Mouse (Mus musculus) testis, adult 2 months (tissue): ENCODE results near the gene Gm6588. TPM values are rescaled to one million over a fixed set of nuclear protein-coding genes. Genes with fewer than 3 reads are reported as not detected.

Source experiments
- H3K27ac ChIP-seq: fragments of 200-500 bp; 2 replicates; pipeline ENCODE4 v1.5.1; 2012; ENCODE audit warnings: low read depth, low read length; ENCODE audit not compliant: control insufficient read depth, insufficient read depth
- H3K27me3 ChIP-seq: fragments of 200-500 bp; 2 replicates; pipeline ENCODE4 v1.6.1; 2012; ENCODE audit warnings: mild to moderate bottlenecking, low read length, moderate library complexity; ENCODE audit not compliant: control insufficient read depth, insufficient read depth
- H3K36me3 ChIP-seq: fragments of 200-500 bp; 2 replicates; pipeline ENCODE4 v1.6.1; 2012; ENCODE audit warnings: mild to moderate bottlenecking, low read length; ENCODE audit not compliant: control insufficient read depth, insufficient read depth
- H3K4me1 ChIP-seq: fragments of 200-500 bp; 2 replicates; pipeline ENCODE4 v1.6.1; 2012; ENCODE audit warnings: low read length; ENCODE audit not compliant: control insufficient read depth, insufficient read depth
- H3K4me3 ChIP-seq: fragments of 200-500 bp; 2 replicates; pipeline ENCODE4 v1.5.1; 2012; ENCODE audit warnings: low read depth, mild to moderate bottlenecking, low read length, moderate library complexity, mixed read lengths; ENCODE audit not compliant: control insufficient read depth
- CTCF ChIP-seq: fragments of 200-500 bp; IDR thresholded peaks from 2 replicates; pipeline ENCODE4 v1.5.1; 2012; ENCODE audit warnings: low read depth, mild to moderate bottlenecking, inconsistent platforms, low read length, moderate library complexity; ENCODE audit not compliant: control insufficient read depth, insufficient read depth, insufficient replicate concordance
- POLR2A ChIP-seq: fragments of 200-500 bp; IDR thresholded peaks from 2 replicates; pipeline ENCODE4 v1.6.1; 2012; ENCODE audit warnings: low read depth, mild to moderate bottlenecking, inconsistent platforms, low read length, moderate library complexity; ENCODE audit not compliant: control insufficient read depth
- polyA plus RNA-seq: library from polyadenylated mRNA; depleted of rRNA; stranded (reverse); fragments of >200 nt; gene quantifications from 2 replicates; pipeline ENCODE4 v1.2.3, GENCODE M21; 2012; rRNA removed

The Gm6588 gene
- polyA plus RNA-seq, 1 experiment = 22.5 TPM

DNA sequence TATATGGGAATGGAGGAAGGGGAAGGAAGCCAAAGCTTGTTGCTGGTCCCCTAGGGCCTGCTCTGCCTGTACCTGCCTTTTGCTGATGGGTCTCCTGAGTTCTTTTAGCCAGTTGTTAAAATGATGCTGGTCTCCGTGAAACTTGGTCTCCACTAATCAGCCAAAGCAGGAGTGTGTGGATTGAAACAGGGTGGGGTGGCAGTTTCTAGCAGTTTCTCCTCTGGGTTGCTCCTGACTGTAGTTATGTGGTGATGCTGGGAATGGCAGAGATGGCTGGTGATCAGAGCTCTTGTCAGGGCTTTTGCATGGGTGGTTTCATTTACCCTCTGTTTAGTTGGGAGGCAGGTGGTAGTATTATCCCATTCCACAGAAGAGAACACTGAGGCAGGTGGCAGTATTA lies 38.3 kb downstream of the Gm6588 start:
- no peak for TF ChIP-seq POLR2A
- no peak for TF ChIP-seq CTCF
- H3K27me3 ChIP-seq = no peaks in the 10 kb centered on the region
- H3K4me1 ChIP-seq = peaks cover 7% of the 10 kb centered on the region
- no peak overlapping the region for H3K4me3 ChIP-seq
- H3K27ac ChIP-seq = no peak overlapping the region
- H3K36me3 ChIP-seq = no peaks in the 10 kb centered on the region

DNA sequence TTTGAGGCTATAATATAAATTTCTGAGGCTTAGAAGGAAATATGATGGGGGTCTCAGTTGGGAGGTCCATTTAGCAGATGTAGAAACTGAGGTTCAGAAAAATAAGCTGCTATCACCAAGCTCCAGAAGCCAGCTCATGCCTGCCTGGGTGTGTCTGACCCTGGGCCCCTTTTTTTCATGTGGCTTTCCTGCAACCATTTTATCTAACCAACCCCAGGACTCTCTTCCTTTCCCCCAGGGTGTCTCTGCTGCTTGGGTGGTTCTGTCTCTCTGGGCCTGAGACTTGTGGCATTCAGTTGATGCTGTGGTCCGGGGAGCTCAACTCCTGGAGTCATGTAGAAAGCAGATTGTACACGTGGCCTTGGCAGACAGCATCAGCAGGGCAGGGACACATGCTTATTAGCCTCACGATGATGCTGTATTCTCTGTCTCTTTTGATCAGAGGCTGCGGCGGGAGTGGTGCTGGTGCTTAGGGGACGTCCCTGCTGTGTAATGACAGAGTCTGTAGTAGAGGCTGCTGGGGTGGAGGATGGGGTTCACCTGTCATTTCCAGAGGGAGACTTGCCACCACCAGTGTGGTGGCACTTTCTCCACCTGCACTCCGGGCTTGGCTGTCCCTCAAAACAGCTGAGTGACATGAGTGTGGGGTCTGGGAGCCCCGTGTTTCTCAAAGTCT lies 39.0 kb downstream of the Gm6588 start:
- H3K4me1 ChIP-seq = peaks cover 3% of the 10 kb centered on the region; the same call in 1 of the 2 replicates
- TF ChIP-seq POLR2A = no peak
- no peak for TF ChIP-seq CTCF
- H3K4me3 ChIP-seq = no peak overlapping the region
- H3K27ac ChIP-seq = no peak overlapping the region
- H3K27me3 ChIP-seq = no peaks in the 10 kb centered on the region
- no peaks in the 10 kb centered on the region for H3K36me3 ChIP-seq

DNA sequence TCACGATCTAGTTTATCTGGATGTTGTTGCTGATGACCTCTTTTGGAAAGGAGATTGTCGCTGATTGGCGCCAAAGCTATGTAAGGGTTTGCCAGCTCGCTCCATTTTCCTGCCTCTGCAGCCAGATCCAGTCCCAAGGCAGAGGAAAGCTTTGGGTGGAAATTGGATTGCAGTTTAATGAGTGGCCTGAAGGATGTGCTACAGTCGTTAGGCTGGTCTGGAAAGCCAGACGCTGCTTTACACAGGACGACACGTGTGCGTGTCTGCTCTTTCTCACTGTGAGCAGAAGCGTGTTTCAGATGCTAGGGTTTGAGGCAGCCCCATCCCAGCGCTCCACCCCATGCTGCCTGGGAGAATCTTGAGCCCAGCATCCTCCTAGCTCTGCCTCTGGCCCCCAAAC lies 42.3 kb downstream of the Gm6588 start:
- no peak overlapping the region for H3K27ac ChIP-seq
- peaks cover 6% of the 10 kb centered on the region for H3K4me1 ChIP-seq
- H3K27me3 ChIP-seq = no peaks in the 10 kb centered on the region
- peak; percentile 34; the same call in 1 of the 2 replicates for TF ChIP-seq CTCF
- no peak for TF ChIP-seq POLR2A
- H3K4me3 ChIP-seq = no peak overlapping the region
- H3K36me3 ChIP-seq = no peaks in the 10 kb centered on the region

DNA sequence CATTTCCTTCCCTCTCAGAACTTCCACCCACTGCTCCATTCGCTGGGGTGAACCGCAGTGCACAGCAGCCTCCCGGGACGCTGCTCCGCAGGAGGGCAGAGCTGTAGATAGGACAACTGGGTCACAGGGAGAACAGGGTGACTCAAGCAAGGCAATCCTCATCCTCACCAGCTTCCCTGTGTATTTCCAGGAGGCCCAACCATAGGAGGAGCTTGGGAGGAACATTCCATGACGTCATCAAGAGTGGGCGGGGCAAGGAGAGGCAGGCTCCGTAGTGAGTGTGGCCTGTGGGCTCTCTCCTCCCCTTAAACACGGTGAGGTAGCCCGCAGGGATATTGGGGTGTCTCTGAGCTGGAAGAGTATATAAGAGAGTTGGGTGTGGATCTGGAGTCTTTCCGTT lies 44.3 kb downstream of the Gm6588 start:
- TF ChIP-seq CTCF (no peak), POLR2A (no peak)
- Histone ChIP-seq H3K4me1 (peaks cover 6% of the 10 kb centered on the region), H3K27me3 (no peaks in the 10 kb centered on the region), H3K36me3 (no peaks in the 10 kb centered on the region), H3K27ac (no peak overlapping the region), H3K4me3 (peak overlapping the region; percentile 46)

DNA sequence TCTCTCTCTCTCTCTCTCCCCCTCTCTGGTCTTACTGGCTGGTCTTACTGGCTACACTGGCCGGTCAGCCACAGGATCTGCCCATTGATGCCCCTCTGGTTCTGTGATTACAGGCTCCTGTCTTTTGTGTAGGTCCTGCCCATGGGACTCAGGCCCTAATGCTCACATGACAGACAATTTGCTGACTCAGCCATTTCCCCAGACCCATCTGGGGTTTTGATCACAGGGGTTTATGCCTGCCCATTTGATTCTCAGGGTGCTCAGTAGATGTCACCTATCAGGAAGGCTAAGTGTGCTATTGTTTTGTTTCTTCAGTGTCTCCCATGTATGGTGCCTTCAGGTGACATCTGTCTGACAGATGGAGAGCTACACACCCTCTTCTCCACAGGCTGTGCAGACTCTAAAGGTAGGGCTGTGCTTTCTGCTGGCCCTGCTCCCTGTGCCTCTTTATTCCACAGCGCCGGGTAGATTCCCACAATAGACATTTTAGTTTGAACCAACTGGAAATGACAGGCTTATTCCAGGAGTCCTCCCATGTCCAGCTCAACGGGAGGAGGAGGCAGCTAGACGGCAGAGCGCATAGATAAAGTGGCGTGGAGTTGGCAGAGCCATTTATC lies 47.6 kb downstream of the Gm6588 start:
- Histone ChIP-seq H3K36me3 (no peaks in the 10 kb centered on the region), H3K4me1 (peaks cover 6% of the 10 kb centered on the region), H3K27ac (no peak overlapping the region), H3K4me3 (no peak overlapping the region), H3K27me3 (no peaks in the 10 kb centered on the region)
- TF ChIP-seq CTCF (no peak), POLR2A (no peak)

DNA sequence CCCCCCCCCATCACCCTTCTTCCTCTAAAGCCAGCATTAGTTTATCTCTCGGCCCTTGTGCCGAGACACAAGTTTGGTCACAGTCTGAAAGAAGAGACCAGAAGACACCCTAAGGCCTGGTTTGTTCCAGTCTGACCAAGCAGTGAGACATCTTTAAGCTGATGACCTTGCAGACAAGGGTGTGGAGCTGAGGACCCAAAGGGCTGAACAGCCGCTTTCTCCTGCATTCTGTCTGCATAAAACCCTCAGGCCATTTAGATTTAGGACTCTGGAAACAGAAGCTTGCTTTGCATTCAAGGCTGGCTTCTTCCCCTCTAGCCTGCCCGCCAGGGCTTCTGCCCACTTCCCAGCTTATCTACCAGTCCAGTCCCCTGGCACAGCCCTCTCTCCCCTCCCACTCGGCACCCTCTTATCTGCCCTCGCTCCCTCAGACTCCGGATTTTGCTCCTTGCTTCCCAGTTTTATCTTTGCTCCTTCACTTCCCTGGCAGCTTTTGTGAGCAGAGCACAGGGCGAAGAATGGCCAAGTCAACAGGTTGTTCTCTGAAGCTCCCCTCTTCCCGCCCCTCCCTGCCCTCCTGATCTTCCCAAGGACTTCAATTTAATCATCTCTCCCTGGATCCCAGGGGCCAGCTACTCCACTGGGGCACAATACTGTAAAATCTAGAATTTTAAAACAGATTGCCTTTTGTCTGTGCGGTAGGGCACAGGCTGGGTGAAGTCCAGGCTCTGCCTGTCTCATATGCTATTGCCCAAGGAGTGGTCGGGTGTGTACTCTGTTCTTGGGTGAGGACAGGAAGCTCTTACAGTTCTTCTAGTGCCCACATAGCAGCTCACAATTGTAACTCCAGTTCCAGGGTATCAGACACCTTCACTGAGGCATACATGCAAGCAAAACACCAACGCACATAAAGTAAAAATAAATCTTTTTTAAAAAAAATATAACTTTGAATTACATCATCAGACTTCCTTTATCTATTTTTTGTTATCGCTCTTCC lies 50.0 kb downstream of the Gm6588 start:
- TF ChIP-seq POLR2A (no peak), CTCF (no peak)
- H3K4me1 ChIP-seq = no peaks in the 10 kb centered on the region

DNA sequence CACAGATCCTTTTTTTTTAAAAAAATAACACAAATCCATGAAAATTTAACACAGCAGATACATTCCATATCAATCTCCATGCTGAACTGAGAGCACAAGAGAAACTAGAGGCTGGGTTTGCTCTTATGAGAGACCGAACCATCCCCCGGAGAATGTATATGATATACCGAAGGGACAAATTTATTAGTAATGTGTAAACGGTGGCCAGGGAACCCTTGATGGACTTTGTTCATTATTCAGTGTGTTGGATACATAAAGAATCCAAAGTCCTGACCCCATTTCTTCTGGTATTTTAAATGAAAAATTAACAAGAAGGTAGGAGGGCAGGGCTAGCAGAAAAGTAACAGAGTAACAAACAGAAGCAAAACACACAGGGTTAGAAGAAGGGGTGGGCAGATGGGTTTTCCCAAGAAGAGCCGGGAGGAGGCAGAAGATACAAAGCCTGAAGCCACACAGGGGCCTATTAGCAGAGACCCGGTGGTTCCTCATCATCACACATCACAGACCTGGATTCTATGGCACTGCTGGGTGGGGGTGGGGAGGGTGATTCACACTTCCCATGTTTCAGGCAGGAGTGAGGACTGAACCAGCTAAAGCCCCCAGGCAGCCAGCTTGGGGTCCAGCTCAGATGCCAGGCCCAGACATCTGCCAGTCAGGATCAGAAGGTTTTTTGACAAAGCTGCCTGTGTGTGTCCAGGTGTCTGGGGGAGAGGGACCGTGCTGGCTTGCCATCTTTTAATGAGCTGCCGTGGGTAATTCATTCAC lies 50.9 kb downstream of the Gm6588 start:
- Histone ChIP-seq H3K4me3 (no peak overlapping the region), H3K36me3 (no peaks in the 10 kb centered on the region), H3K27ac (no peak overlapping the region), H3K27me3 (no peaks in the 10 kb centered on the region), H3K4me1 (no peaks in the 10 kb centered on the region)
- no peak for TF ChIP-seq POLR2A
- TF ChIP-seq CTCF = no peak

More for the DNA sequence above, 50.0 kb downstream of the Gm6588 start:
- no peaks in the 10 kb centered on the region for H3K27me3 ChIP-seq
- no peaks in the 10 kb centered on the region for H3K36me3 ChIP-seq
- H3K4me3 ChIP-seq = no peak overlapping the region
- H3K27ac ChIP-seq = no peak overlapping the region

Other genes starting within 250 kb of the Gm6588 start
- 0.61 and 5.2 TPM in 2 replicates for gene Cryba4, start 196.9 kb upstream of the Gm6588 start, polyA plus RNA-seq
- gene Crybb1, start 193.6 kb upstream of the Gm6588 start, polyA plus RNA-seq = 0.28 and 0.41 TPM in 2 replicates
- gene Tpst2, start 172.7 kb upstream of the Gm6588 start, polyA plus RNA-seq = 6.6 and 8.3 TPM in 2 replicates
- gene Tfip11, start 123.1 kb upstream of the Gm6588 start, polyA plus RNA-seq = 31.6 and 33.1 TPM in 2 replicates
- 107 and 118 TPM in 2 replicates for gene Srrd, start 106.4 kb upstream of the Gm6588 start, polyA plus RNA-seq
- 64.6 and 73.8 TPM in 2 replicates for gene Hps4, start 106.3 kb upstream of the Gm6588 start, polyA plus RNA-seq
- 3.2 and 3.3 TPM in 2 replicates for gene Gm6583, start 93.4 kb upstream of the Gm6588 start, polyA plus RNA-seq
- gene Asphd2, start 54.6 kb upstream of the Gm6588 start, polyA plus RNA-seq = 0.66 and 0.84 TPM in 2 replicates
- 6.9 and 7.8 TPM in 2 replicates for gene Sez6l, start 127.8 kb downstream of the Gm6588 start, polyA plus RNA-seq